Mouse (Mus musculus): ENCODE measurements at regions not wholly inside any gene's neighbourhood (a gene's known extent, or its start where the extent isn't known, plus 50 kb on each side); places are given as distances from the start of the nearest gene placed in this dataset.

DNA sequence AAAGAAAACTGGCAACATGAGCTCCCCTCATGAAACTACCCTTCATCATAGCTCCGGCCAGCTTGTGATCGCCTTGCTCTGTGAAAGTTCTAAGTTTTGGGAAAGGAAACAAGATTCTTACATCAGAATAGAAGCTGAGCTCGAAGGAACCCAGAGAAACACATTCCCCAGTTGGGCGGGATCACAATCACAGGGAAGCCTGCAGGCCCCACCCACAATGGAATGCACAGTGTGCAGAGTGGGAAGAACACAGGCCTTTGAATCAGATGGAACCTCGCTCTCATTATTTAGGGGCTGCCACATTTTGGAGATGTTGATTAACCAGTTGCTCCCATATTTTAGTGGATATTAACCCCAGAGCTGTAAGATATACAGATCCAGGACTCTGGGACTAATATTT is 234.9 kb downstream of the Sox2 start:
- ATAC-seq (ENCODE audit: low FRiP score) (no peak), DNase-seq (ENCODE audit: low spot score) (no peak)
- H3K9me3 ChIP-seq (ENCODE audit: control insufficient read depth, low read length): no peaks in the 10 kb centered on the region
- H3K4me2 ChIP-seq (replicated peaks): no peak overlapping the region
- H3K9ac ChIP-seq: no peak overlapping the region
- H3K27me3 ChIP-seq (ENCODE audit: control insufficient read depth, insufficient read depth, low read length): no peaks in the 10 kb centered on the region
- 90% methylated on average over 5 of the region's 5 CpGs for WGBS
- no peak overlapping the region for H3K4me3 ChIP-seq (replicated peaks; ENCODE audit: low read length)
- H3K4me1 ChIP-seq (replicated peaks; ENCODE audit: control insufficient read depth, insufficient read depth, low read length): no peaks in the 10 kb centered on the region
- no peak overlapping the region for H3K27ac ChIP-seq
- H3K36me3 ChIP-seq (replicated peaks; ENCODE audit: control insufficient read depth, insufficient read depth): no peaks in the 10 kb centered on the region

- Histone ChIP-seq H3K9me3 (ENCODE audit: control insufficient read depth, low read length) (peaks cover 19% of the 10 kb centered on the region), H3K4me3 (replicated peaks; ENCODE audit: low read length) (no peak overlapping the region), H3K27ac (no peak overlapping the region), H3K27me3 (ENCODE audit: control insufficient read depth, insufficient read depth, low read length) (no peaks in the 10 kb centered on the region), H3K9ac (no peak overlapping the region), H3K4me2 (replicated peaks) (no peak overlapping the region), H3K4me1 (replicated peaks; ENCODE audit: control insufficient read depth, insufficient read depth, low read length) (no peaks in the 10 kb centered on the region), H3K36me3 (replicated peaks; ENCODE audit: control insufficient read depth, insufficient read depth) (no peaks in the 10 kb centered on the region)
- WGBS: 96% methylated on average over 5 of the region's 5 CpGs
- no peak for DNase-seq (ENCODE audit: low spot score)
- ATAC-seq (ENCODE audit: low FRiP score): no peak
Measured at GRCm38 (mm10) chr3:34893381-34893780, 243.2 kb downstream of the Sox2 start.

DNA sequence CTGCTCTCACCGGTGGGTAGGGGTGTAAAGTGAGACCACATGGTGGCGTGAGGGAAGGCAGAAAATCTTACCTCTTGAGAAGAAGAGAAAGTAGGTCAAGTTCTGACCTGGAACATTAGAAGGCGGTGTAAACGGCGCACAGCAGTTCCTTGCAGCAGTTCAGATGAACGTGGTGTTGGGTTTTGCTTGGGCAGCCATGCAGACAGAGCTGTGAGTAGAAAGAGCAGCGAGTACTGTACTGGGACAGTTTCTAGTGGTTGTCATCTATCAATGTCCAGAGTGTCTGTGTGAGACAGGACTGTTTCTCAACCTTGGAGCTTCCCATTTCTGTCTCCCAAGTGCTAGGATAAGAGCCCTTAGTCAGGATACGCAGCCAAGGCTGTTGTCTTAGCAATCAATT is 252.9 kb downstream of the Sox2 start:
- Histone ChIP-seq H3K4me2 (replicated peaks) (no peak overlapping the region), H3K4me3 (replicated peaks; ENCODE audit: low read length) (no peak overlapping the region), H3K4me1 (replicated peaks; ENCODE audit: control insufficient read depth, insufficient read depth, low read length) (no peaks in the 10 kb centered on the region), H3K9me3 (ENCODE audit: control insufficient read depth, low read length) (no peaks in the 10 kb centered on the region), H3K9ac (no peak overlapping the region), H3K27ac (no peak overlapping the region), H3K27me3 (ENCODE audit: control insufficient read depth, insufficient read depth, low read length) (no peaks in the 10 kb centered on the region), H3K36me3 (replicated peaks; ENCODE audit: control insufficient read depth, insufficient read depth) (no peaks in the 10 kb centered on the region)
- ATAC-seq (ENCODE audit: low FRiP score) (no peak), DNase-seq (ENCODE audit: low spot score) (no peak)
- 88% methylated on average over 8 of the region's 8 CpGs for WGBS

DNA sequence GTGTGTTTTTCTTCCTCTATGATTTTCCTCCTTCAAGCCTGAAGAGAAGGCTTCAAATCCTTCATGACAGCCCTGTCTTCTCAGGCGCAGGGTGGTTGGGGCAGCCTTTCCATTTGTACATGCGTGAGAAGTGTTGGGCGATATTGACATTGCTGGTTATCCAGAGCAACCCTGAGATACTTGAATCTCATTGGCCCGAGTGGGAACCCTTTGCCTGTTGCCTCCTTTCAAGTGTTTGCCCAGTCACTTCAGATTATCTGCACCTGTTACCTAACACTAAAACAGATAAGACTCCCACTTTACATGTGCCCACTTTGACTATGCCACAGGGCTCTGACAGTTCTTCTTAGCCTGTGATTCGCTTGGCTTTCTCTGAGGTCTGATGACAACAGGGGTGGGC is 258.3 kb downstream of the Sox2 start:
- H3K4me3 ChIP-seq (replicated peaks; ENCODE audit: low read length): no peak overlapping the region
- H3K4me1 ChIP-seq (replicated peaks; ENCODE audit: control insufficient read depth, insufficient read depth, low read length): no peaks in the 10 kb centered on the region
- no peak overlapping the region for H3K27ac ChIP-seq
- ATAC-seq (ENCODE audit: low FRiP score) (no peak), DNase-seq (ENCODE audit: low spot score) (no peak)
- H3K9ac ChIP-seq: no peak overlapping the region
- H3K9me3 ChIP-seq (ENCODE audit: control insufficient read depth, low read length): no peaks in the 10 kb centered on the region
- H3K4me2 ChIP-seq (replicated peaks): no peak overlapping the region
- no peaks in the 10 kb centered on the region for H3K27me3 ChIP-seq (ENCODE audit: control insufficient read depth, insufficient read depth, low read length)
- 91% methylated on average over 5 of the region's 5 CpGs for WGBS
- no peaks in the 10 kb centered on the region for H3K36me3 ChIP-seq (replicated peaks; ENCODE audit: control insufficient read depth, insufficient read depth)

DNA sequence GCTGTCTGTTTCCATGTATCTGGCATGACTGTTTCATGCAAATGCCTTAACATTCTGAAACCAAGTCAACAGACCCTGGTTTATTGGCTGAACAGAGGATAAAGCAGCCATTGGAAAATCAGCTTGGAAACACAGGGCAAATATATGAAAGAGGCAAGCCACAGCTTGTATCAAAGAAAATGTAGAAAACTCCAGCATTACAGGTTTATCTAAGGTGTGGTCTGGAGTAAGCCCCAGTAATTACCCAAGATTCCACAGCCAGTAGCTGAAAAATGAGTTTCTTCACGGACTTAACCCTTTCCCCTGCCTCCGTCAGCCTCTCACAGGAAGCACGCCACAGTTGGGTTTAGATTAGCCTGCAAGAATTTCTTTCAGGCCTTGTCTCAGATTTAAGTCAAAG is 259.1 kb downstream of the Sox2 start:
- Histone ChIP-seq H3K9ac (no peak overlapping the region), H3K4me2 (replicated peaks) (no peak overlapping the region), H3K9me3 (ENCODE audit: control insufficient read depth, low read length) (no peaks in the 10 kb centered on the region), H3K36me3 (replicated peaks; ENCODE audit: control insufficient read depth, insufficient read depth) (no peaks in the 10 kb centered on the region), H3K27ac (no peak overlapping the region), H3K4me3 (replicated peaks; ENCODE audit: low read length) (no peak overlapping the region), H3K4me1 (replicated peaks; ENCODE audit: control insufficient read depth, insufficient read depth, low read length) (no peaks in the 10 kb centered on the region), H3K27me3 (ENCODE audit: control insufficient read depth, insufficient read depth, low read length) (no peaks in the 10 kb centered on the region)
- ATAC-seq (ENCODE audit: low FRiP score): no peak
- 89% methylated on average over 3 of the region's 3 CpGs for WGBS
- DNase-seq (ENCODE audit: low spot score): no peak

GRCm38 (mm10) chr3:34918326-34918932 is 268.2 kb downstream of the Sox2 start:
- WGBS: 61% methylated on average over 6 of the region's 6 CpGs
- H3K27ac ChIP-seq: no peak overlapping the region
- H3K4me2 ChIP-seq (replicated peaks): no peak overlapping the region
- H3K4me1 ChIP-seq (replicated peaks; ENCODE audit: control insufficient read depth, insufficient read depth, low read length): no peaks in the 10 kb centered on the region
- no peaks in the 10 kb centered on the region for H3K9me3 ChIP-seq (ENCODE audit: control insufficient read depth, low read length)
- no peak overlapping the region for H3K4me3 ChIP-seq (replicated peaks; ENCODE audit: low read length)
- ATAC-seq (ENCODE audit: low FRiP score) (no peak), DNase-seq (ENCODE audit: low spot score) (no peak)
- H3K36me3 ChIP-seq (replicated peaks; ENCODE audit: control insufficient read depth, insufficient read depth): no peaks in the 10 kb centered on the region
- no peak overlapping the region for H3K9ac ChIP-seq
- no peaks in the 10 kb centered on the region for H3K27me3 ChIP-seq (ENCODE audit: control insufficient read depth, insufficient read depth, low read length)

DNA sequence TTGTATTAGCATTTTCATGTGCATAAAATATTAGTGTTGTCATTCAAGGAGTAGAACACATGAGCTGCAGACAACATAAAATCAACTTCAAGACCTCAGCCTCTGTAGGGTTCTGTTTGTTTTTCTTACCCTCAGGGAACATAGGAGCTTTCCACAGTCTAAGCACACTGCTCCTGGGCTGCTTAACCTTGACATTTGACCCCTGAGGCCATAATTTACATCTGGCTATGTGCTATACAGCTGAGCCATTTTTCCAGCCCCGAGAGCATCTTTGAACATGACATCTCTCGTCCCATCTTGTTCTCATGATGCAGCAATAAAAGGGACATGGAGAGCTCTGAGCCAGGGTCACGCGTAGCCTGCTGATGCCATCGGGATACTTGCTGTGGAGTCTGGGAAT is 270.3 kb downstream of the Sox2 start:
- ATAC-seq (ENCODE audit: low FRiP score) (no peak), DNase-seq (ENCODE audit: low spot score) (no peak)
- H3K4me2 ChIP-seq (replicated peaks): no peak overlapping the region
- WGBS: 81% methylated on average over 5 of the region's 5 CpGs
- H3K36me3 ChIP-seq (replicated peaks; ENCODE audit: control insufficient read depth, insufficient read depth): no peaks in the 10 kb centered on the region
- H3K4me1 ChIP-seq (replicated peaks; ENCODE audit: control insufficient read depth, insufficient read depth, low read length): no peaks in the 10 kb centered on the region
- H3K9me3 ChIP-seq (ENCODE audit: control insufficient read depth, low read length): no peaks in the 10 kb centered on the region
- no peaks in the 10 kb centered on the region for H3K27me3 ChIP-seq (ENCODE audit: control insufficient read depth, insufficient read depth, low read length)
- no peak overlapping the region for H3K4me3 ChIP-seq (replicated peaks; ENCODE audit: low read length)
- H3K9ac ChIP-seq: no peak overlapping the region
- H3K27ac ChIP-seq: no peak overlapping the region

- H3K27me3 ChIP-seq (ENCODE audit: control insufficient read depth, insufficient read depth, low read length): no peaks in the 10 kb centered on the region
- DNase-seq (ENCODE audit: low spot score) (no peak), ATAC-seq (ENCODE audit: low FRiP score) (peak; percentile 48; the same call in 1 of the 2 replicates)
- no peaks in the 10 kb centered on the region for H3K4me1 ChIP-seq (replicated peaks; ENCODE audit: control insufficient read depth, insufficient read depth, low read length)
- H3K4me3 ChIP-seq (replicated peaks; ENCODE audit: low read length): no peak overlapping the region
- H3K9ac ChIP-seq: no peak overlapping the region
- no peaks in the 10 kb centered on the region for H3K36me3 ChIP-seq (replicated peaks; ENCODE audit: control insufficient read depth, insufficient read depth)
- WGBS: 16% methylated on average over 3 of the region's 3 CpGs
- H3K9me3 ChIP-seq (ENCODE audit: control insufficient read depth, low read length): no peaks in the 10 kb centered on the region
- no peak overlapping the region for H3K4me2 ChIP-seq (replicated peaks)
- no peak overlapping the region for H3K27ac ChIP-seq
Measured at GRCm38 (mm10) chr3:34949867-34950266, 299.7 kb downstream of the Sox2 start.

GRCm38 (mm10) chr3:34956183-34956582 is 306.0 kb downstream of the Sox2 start:
- Histone ChIP-seq H3K9ac (no peak overlapping the region), H3K27ac (no peak overlapping the region), H3K4me3 (replicated peaks; ENCODE audit: low read length) (no peak overlapping the region), H3K36me3 (replicated peaks; ENCODE audit: control insufficient read depth, insufficient read depth) (no peaks in the 10 kb centered on the region), H3K4me2 (replicated peaks) (no peak overlapping the region), H3K9me3 (ENCODE audit: control insufficient read depth, low read length) (no peaks in the 10 kb centered on the region), H3K27me3 (ENCODE audit: control insufficient read depth, insufficient read depth, low read length) (no peaks in the 10 kb centered on the region), H3K4me1 (replicated peaks; ENCODE audit: control insufficient read depth, insufficient read depth, low read length) (no peaks in the 10 kb centered on the region)
- 0 out of 2 replicates have a peak, but pooled peaks have one; percentile 11 for ATAC-seq (ENCODE audit: low FRiP score)
- no peak for DNase-seq (ENCODE audit: low spot score)
- WGBS: 41% methylated on average over 4 of the region's 4 CpGs

- ATAC-seq (ENCODE audit: low FRiP score): peak; percentile 56; the same call in 1 of the 2 replicates
- Histone ChIP-seq H3K4me3 (replicated peaks; ENCODE audit: low read length) (0 out of 2 replicates have a peak overlapping the region, but pooled peaks have one; percentile 18), H3K27ac (peak overlapping the region; percentile 4; the same call in 1 of the 2 replicates), H3K9ac (peak overlapping the region; percentile 46; the same call in 1 of the 2 replicates), H3K27me3 (ENCODE audit: control insufficient read depth, insufficient read depth, low read length) (no peaks in the 10 kb centered on the region), H3K4me2 (replicated peaks) (peak overlapping the region; percentile 46), H3K36me3 (replicated peaks; ENCODE audit: control insufficient read depth, insufficient read depth) (no peaks in the 10 kb centered on the region), H3K4me1 (replicated peaks; ENCODE audit: control insufficient read depth, insufficient read depth, low read length) (no peaks in the 10 kb centered on the region), H3K9me3 (ENCODE audit: control insufficient read depth, low read length) (no peaks in the 10 kb centered on the region)
- peak; percentile 51 for DNase-seq (ENCODE audit: low spot score)
- WGBS: 29% methylated on average over 19 of the region's 19 CpGs
Measured at GRCm38 (mm10) chr3:34959044-34959521, 308.9 kb downstream of the Sox2 start.

Measured in hindbrain, embryonic 14.5 days (tissue).